Mouse (Mus musculus): Measurements from ENCODE around the gene Lrp6. TPM values are rescaled to one million over a fixed set of nuclear protein-coding genes. Genes with fewer than 3 reads are reported as not detected.

The Lrp6 gene
- 24.4 and 24.5 TPM in 2 replicates for polyA plus RNA-seq (2016; fragmentation: Nextera tagmentation; extraction: Ambion mirVana)

GRCm38 (mm10) chr6:134566818-134567485, at the start of gene Lrp6:
TSS of gene Lrp6 (minus strand) at chr6:134566965.
- H3K9me3 ChIP-seq (replicated peaks): no peaks in the 10 kb centered on the region
- no peaks in the 10 kb centered on the region for H3K36me3 ChIP-seq
- peak within 1 kb of the TSS; percentile 100 for H3K27ac ChIP-seq (replicated peaks)
- 0 out of 2 replicates have a peak, but pooled peaks cover 5% of the 10 kb centered on the region for H3K27me3 ChIP-seq (ENCODE audit: low read depth, poor library complexity, severe bottlenecking)
- peak within 1 kb of the TSS; percentile 93 for H3K4me3 ChIP-seq
- peaks cover 37% of the 10 kb centered on the region for H3K4me1 ChIP-seq
- DNase-seq (ENCODE audit: low spot score): peak; percentile 89
- under 1% methylated on average over 87 of the region's 99 CpGs for WGBS

- Histone ChIP-seq H3K36me3 (no peaks in the 10 kb centered on the region), H3K27me3 (ENCODE audit: low read depth, poor library complexity, severe bottlenecking) (no peaks in the 10 kb centered on the region), H3K27ac (replicated peaks) (no peak overlapping the region), H3K4me3 (no peak overlapping the region), H3K4me1 (no peaks in the 10 kb centered on the region), H3K9me3 (replicated peaks) (no peaks in the 10 kb centered on the region)
- peak; percentile 79 for DNase-seq (ENCODE audit: low spot score)
- 29% methylated on average over 16 of the region's 16 CpGs for WGBS
These were observed 48.2 kb upstream of the Lrp6 start for GRCm38 (mm10) chr6:134614723-134615648.

- Histone ChIP-seq H3K4me3 (no peak overlapping the region), H3K4me1 (no peaks in the 10 kb centered on the region), H3K9me3 (replicated peaks) (no peaks in the 10 kb centered on the region), H3K27ac (replicated peaks) (no peak overlapping the region), H3K27me3 (ENCODE audit: low read depth, poor library complexity, severe bottlenecking) (no peaks in the 10 kb centered on the region), H3K36me3 (no peaks in the 10 kb centered on the region)
- DNase-seq (ENCODE audit: low spot score): no peak
- 90% methylated on average over 4 of the region's 4 CpGs for WGBS
These were observed 47.6 kb upstream of the Lrp6 start for GRCm38 (mm10) chr6:134614322-134614721.

- H3K27me3 ChIP-seq (ENCODE audit: low read depth, poor library complexity, severe bottlenecking): no peaks in the 10 kb centered on the region
- WGBS: 78% methylated on average over 13 of the region's 13 CpGs
These were observed 45.1 kb upstream of the Lrp6 start for GRCm38 (mm10) chr6:134611896-134612295.

GRCm38 (mm10) chr6:134610380-134610779, 43.6 kb upstream of the Lrp6 start:
- DNase-seq (ENCODE audit: low spot score): no peak
- Histone ChIP-seq H3K27me3 (ENCODE audit: low read depth, poor library complexity, severe bottlenecking) (no peaks in the 10 kb centered on the region), H3K27ac (replicated peaks) (no peak overlapping the region), H3K36me3 (no peaks in the 10 kb centered on the region), H3K4me1 (no peaks in the 10 kb centered on the region; the same call in 1 of the 2 replicates), H3K9me3 (replicated peaks) (no peaks in the 10 kb centered on the region), H3K4me3 (no peak overlapping the region)
- 92% methylated on average over 9 of the region's 9 CpGs for WGBS

More at GRCm38 (mm10) chr6:134611896-134612295, 45.1 kb upstream of the Lrp6 start:
- Histone ChIP-seq H3K9me3 (replicated peaks) (no peaks in the 10 kb centered on the region), H3K36me3 (no peaks in the 10 kb centered on the region), H3K4me1 (no peaks in the 10 kb centered on the region; the same call in 1 of the 2 replicates), H3K27ac (replicated peaks) (no peak overlapping the region), H3K4me3 (no peak overlapping the region)
- DNase-seq (ENCODE audit: low spot score): no peak

GRCm38 (mm10) chr6:134606949-134607746, 40.4 kb upstream of the Lrp6 start:
- no peak overlapping the region for H3K4me3 ChIP-seq
- H3K36me3 ChIP-seq: no peaks in the 10 kb centered on the region
- no peaks in the 10 kb centered on the region; the same call in 1 of the 2 replicates for H3K4me1 ChIP-seq
- no peaks in the 10 kb centered on the region for H3K27me3 ChIP-seq (ENCODE audit: low read depth, poor library complexity, severe bottlenecking)
- WGBS: 69% methylated on average over 9 of the region's 9 CpGs
- H3K27ac ChIP-seq (replicated peaks): no peak overlapping the region
- no peaks in the 10 kb centered on the region for H3K9me3 ChIP-seq (replicated peaks)
- no peak for DNase-seq (ENCODE audit: low spot score)

GRCm38 (mm10) chr6:134606540-134606939, 39.8 kb upstream of the Lrp6 start:
- no peaks in the 10 kb centered on the region for H3K9me3 ChIP-seq (replicated peaks)
- H3K36me3 ChIP-seq: no peaks in the 10 kb centered on the region
- H3K4me1 ChIP-seq: peaks cover 4% of the 10 kb centered on the region; the same call in 1 of the 2 replicates
- 74% methylated on average over 6 of the region's 6 CpGs for WGBS
- no peak overlapping the region for H3K4me3 ChIP-seq
- no peak for DNase-seq (ENCODE audit: low spot score)
- H3K27me3 ChIP-seq (ENCODE audit: low read depth, poor library complexity, severe bottlenecking): no peaks in the 10 kb centered on the region
- H3K27ac ChIP-seq (replicated peaks): no peak overlapping the region

- WGBS: 87% methylated on average over 3 of the region's 3 CpGs
- H3K27ac ChIP-seq (replicated peaks): no peak overlapping the region
These were observed 38.4 kb upstream of the Lrp6 start for GRCm38 (mm10) chr6:134605196-134605595.

GRCm38 (mm10) chr6:134602371-134603003, 35.7 kb upstream of the Lrp6 start:
- Histone ChIP-seq H3K36me3 (no peaks in the 10 kb centered on the region), H3K27me3 (ENCODE audit: low read depth, poor library complexity, severe bottlenecking) (no peaks in the 10 kb centered on the region), H3K27ac (replicated peaks) (no peak overlapping the region), H3K4me1 (peaks cover 4% of the 10 kb centered on the region; the same call in 1 of the 2 replicates), H3K9me3 (replicated peaks) (no peaks in the 10 kb centered on the region), H3K4me3 (no peak overlapping the region)
- 66% methylated on average over 10 of the region's 10 CpGs for WGBS
- no peak for DNase-seq (ENCODE audit: low spot score)

More at GRCm38 (mm10) chr6:134605196-134605595, 38.4 kb upstream of the Lrp6 start:
- DNase-seq (ENCODE audit: low spot score): no peak
- no peaks in the 10 kb centered on the region for H3K36me3 ChIP-seq
- H3K4me1 ChIP-seq: peaks cover 4% of the 10 kb centered on the region; the same call in 1 of the 2 replicates
- no peaks in the 10 kb centered on the region for H3K27me3 ChIP-seq (ENCODE audit: low read depth, poor library complexity, severe bottlenecking)
- no peak overlapping the region for H3K4me3 ChIP-seq
- H3K9me3 ChIP-seq (replicated peaks): no peaks in the 10 kb centered on the region

- Histone ChIP-seq H3K36me3 (no peaks in the 10 kb centered on the region), H3K4me3 (no peak overlapping the region), H3K4me1 (peaks cover 4% of the 10 kb centered on the region; the same call in 1 of the 2 replicates), H3K9me3 (replicated peaks) (no peaks in the 10 kb centered on the region), H3K27ac (replicated peaks) (no peak overlapping the region), H3K27me3 (ENCODE audit: low read depth, poor library complexity, severe bottlenecking) (no peaks in the 10 kb centered on the region)
- 64% methylated on average over 3 of the region's 3 CpGs for WGBS
- no peak for DNase-seq (ENCODE audit: low spot score)
These were observed 35.0 kb upstream of the Lrp6 start for GRCm38 (mm10) chr6:134601766-134602165.

- Histone ChIP-seq H3K4me3 (no peak overlapping the region), H3K9me3 (replicated peaks) (no peaks in the 10 kb centered on the region), H3K36me3 (no peaks in the 10 kb centered on the region), H3K4me1 (0 out of 2 replicates have a peak, but pooled peaks cover 4% of the 10 kb centered on the region), H3K27me3 (ENCODE audit: low read depth, poor library complexity, severe bottlenecking) (no peaks in the 10 kb centered on the region), H3K27ac (replicated peaks) (no peak overlapping the region)
- DNase-seq (ENCODE audit: low spot score): no peak
- 62% methylated on average over 7 of the region's 7 CpGs for WGBS
These were observed 34.4 kb upstream of the Lrp6 start for GRCm38 (mm10) chr6:134601130-134601529.

- 0 out of 2 replicates have a peak, but pooled peaks cover 4% of the 10 kb centered on the region for H3K4me1 ChIP-seq
- H3K27ac ChIP-seq (replicated peaks): no peak overlapping the region
- H3K27me3 ChIP-seq (ENCODE audit: low read depth, poor library complexity, severe bottlenecking): no peaks in the 10 kb centered on the region
- H3K4me3 ChIP-seq: no peak overlapping the region
- no peak for DNase-seq (ENCODE audit: low spot score)
- H3K36me3 ChIP-seq: no peaks in the 10 kb centered on the region
- 89% methylated on average over 1 of the region's 1 CpGs for WGBS
- no peaks in the 10 kb centered on the region for H3K9me3 ChIP-seq (replicated peaks)
These were observed 32.5 kb upstream of the Lrp6 start for GRCm38 (mm10) chr6:134599239-134599638.
